Mouse (Mus musculus) cerebellum, adult 2 months (tissue): ENCODE results near the gene Ankrd65.
A peak's percentile ranks its signal among the peaks of the same experiment; 100 is the strongest.

ENCODE experiments used
- CTCF ChIP-seq: fragments of 200-500 bp; IDR thresholded peaks from 2 replicates; pipeline ENCODE4 v1.5.1; 2011; ENCODE audit warnings: low read depth, mild to moderate bottlenecking, control low read depth, low read length, moderate library complexity, borderline replicate concordance; ENCODE audit not compliant: insufficient read depth
- POLR2A ChIP-seq: fragments of 200-500 bp; IDR thresholded peaks from 2 replicates; pipeline ENCODE4 v1.6.1; 2011; ENCODE audit warnings: low read length, control low read depth, borderline replicate concordance; ENCODE audit not compliant: insufficient read depth

DNA sequence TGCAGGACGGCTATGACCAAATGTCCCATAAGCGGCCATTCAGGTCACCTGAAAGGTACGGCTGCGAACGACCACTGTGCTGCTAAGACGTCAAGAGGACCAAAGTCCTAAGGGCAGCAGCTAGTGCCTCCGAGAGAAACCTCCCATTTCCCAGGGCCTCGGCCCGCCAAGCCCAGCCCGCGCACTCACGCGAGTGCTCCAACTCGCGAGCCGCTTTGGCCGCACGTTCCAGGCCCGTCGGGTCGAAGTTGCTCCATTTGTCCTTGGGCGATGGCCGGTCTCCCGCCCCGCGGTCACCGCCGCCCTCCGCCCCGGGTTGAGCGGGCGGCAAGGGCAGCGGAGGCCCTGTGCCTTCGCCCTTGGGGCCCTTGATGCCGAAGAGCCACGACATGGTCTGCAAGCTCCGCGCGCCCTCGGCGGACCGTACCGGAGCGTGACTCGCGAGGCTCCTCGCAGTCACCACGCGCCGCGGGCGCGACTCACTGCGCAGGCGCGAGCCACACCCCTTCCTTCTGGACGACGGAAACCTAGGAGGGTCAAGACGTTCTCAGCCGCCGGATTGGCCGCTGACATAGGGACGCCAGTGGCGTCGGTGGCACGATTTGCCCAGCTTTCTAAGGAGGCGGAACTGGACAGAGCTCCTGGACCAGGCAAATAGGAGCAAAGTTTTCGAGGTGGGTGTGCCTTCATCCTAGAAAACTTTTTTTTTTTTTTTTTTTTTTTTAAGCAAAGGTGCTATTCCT lies 29.5 kb upstream of the Ankrd65 start, which contains the start of gene Atad3a:
- TF ChIP-seq CTCF (no peak), POLR2A (peak; percentile 76)
